Mouse (Mus musculus): Measurements from ENCODE around the gene Psd4. TPM values are rescaled to one million over a fixed set of nuclear protein-coding genes. Genes with fewer than 3 reads are reported as not detected.

Gene Psd4
- total and polyA plus RNA-seq, 2 experiments from 2014 or later = 0.36 to 2.1 TPM

- no peak overlapping the region for H3K4me2 ChIP-seq (ENCODE audit: low read depth, low read length, poor library complexity, severe bottlenecking)
- DNase-seq (ENCODE audit: low spot score) = no peak
- 83% methylated on average over 4 of the region's 4 CpGs for WGBS
- no peaks in the 10 kb centered on the region for H3K27me3 ChIP-seq (ENCODE audit: insufficient read depth, low read length)
- no peak overlapping the region for H3K27ac ChIP-seq (ENCODE audit: low read depth, low read length)
- H3K9ac ChIP-seq (replicated peaks; ENCODE audit: low read length, poor library complexity, severe bottlenecking) = no peak overlapping the region
- H3K36me3 ChIP-seq (ENCODE audit: insufficient read depth, low read length) = no peaks in the 10 kb centered on the region
- ATAC-seq (ENCODE audit: low FRiP score) = no peak
- H3K9me3 ChIP-seq (ENCODE audit: low read length) = no peaks in the 10 kb centered on the region
- TF ChIP-seq CTCF (IDR thresholded peaks at IDR 0.05) = no peak
- no peak overlapping the region for H3K4me3 ChIP-seq (ENCODE audit: low read depth, low read length)
- no peaks in the 10 kb centered on the region for H3K4me1 ChIP-seq (ENCODE audit: insufficient read depth, low read length)
These were observed 81.7 kb downstream of the Psd4 start for GRCm38 (mm10) chr2:24449111-24449510.

- Histone ChIP-seq H3K27me3 (ENCODE audit: insufficient read depth, low read length) (no peaks in the 10 kb centered on the region), H3K9ac (replicated peaks; ENCODE audit: low read length, poor library complexity, severe bottlenecking) (no peak overlapping the region), H3K4me2 (ENCODE audit: low read depth, low read length, poor library complexity, severe bottlenecking) (no peak overlapping the region), H3K27ac (ENCODE audit: low read depth, low read length) (no peak overlapping the region), H3K36me3 (ENCODE audit: insufficient read depth, low read length) (no peaks in the 10 kb centered on the region), H3K4me3 (ENCODE audit: low read depth, low read length) (no peak overlapping the region), H3K4me1 (ENCODE audit: insufficient read depth, low read length) (no peaks in the 10 kb centered on the region), H3K9me3 (ENCODE audit: low read length) (no peaks in the 10 kb centered on the region)
- DNase-seq (ENCODE audit: low spot score) = no peak
- no peak for ATAC-seq (ENCODE audit: low FRiP score)
- no peak for TF ChIP-seq CTCF (IDR thresholded peaks at IDR 0.05)
- WGBS = 83% methylated on average over 5 of the region's 5 CpGs
These were observed 85.8 kb downstream of the Psd4 start for GRCm38 (mm10) chr2:24453206-24453605.

- no peak overlapping the region for H3K4me2 ChIP-seq (ENCODE audit: low read depth, low read length, poor library complexity, severe bottlenecking)
- no peak overlapping the region for H3K27ac ChIP-seq (ENCODE audit: low read depth, low read length)
- H3K9ac ChIP-seq (replicated peaks; ENCODE audit: low read length, poor library complexity, severe bottlenecking) = no peak overlapping the region
- H3K4me3 ChIP-seq (ENCODE audit: low read depth, low read length) = no peak overlapping the region
- H3K9me3 ChIP-seq (ENCODE audit: low read length) = no peaks in the 10 kb centered on the region
- no peaks in the 10 kb centered on the region for H3K4me1 ChIP-seq (ENCODE audit: insufficient read depth, low read length)
- no peak for TF ChIP-seq CTCF (IDR thresholded peaks at IDR 0.05)
- 21% methylated on average over 1 of the region's 1 CpGs for WGBS
- no peaks in the 10 kb centered on the region for H3K27me3 ChIP-seq (ENCODE audit: insufficient read depth, low read length)
- ATAC-seq (ENCODE audit: low FRiP score) = no peak
- no peak for DNase-seq (ENCODE audit: low spot score)
- no peaks in the 10 kb centered on the region for H3K36me3 ChIP-seq (ENCODE audit: insufficient read depth, low read length)
These were observed 87.1 kb downstream of the Psd4 start for GRCm38 (mm10) chr2:24454429-24455011.

- Histone ChIP-seq H3K36me3 (ENCODE audit: insufficient read depth, low read length) (no peaks in the 10 kb centered on the region), H3K4me1 (ENCODE audit: insufficient read depth, low read length) (no peaks in the 10 kb centered on the region), H3K9me3 (ENCODE audit: low read length) (no peaks in the 10 kb centered on the region), H3K27me3 (ENCODE audit: insufficient read depth, low read length) (no peaks in the 10 kb centered on the region), H3K27ac (ENCODE audit: low read depth, low read length) (no peak overlapping the region), H3K4me2 (ENCODE audit: low read depth, low read length, poor library complexity, severe bottlenecking) (no peak overlapping the region), H3K4me3 (ENCODE audit: low read depth, low read length) (no peak overlapping the region), H3K9ac (replicated peaks; ENCODE audit: low read length, poor library complexity, severe bottlenecking) (no peak overlapping the region)
- TF ChIP-seq CTCF (IDR thresholded peaks at IDR 0.05) = no peak
- WGBS = 43% methylated on average over 6 of the region's 6 CpGs
- DNase-seq (ENCODE audit: low spot score) = no peak
- no peak for ATAC-seq (ENCODE audit: low FRiP score)
These were observed 87.9 kb downstream of the Psd4 start for GRCm38 (mm10) chr2:24455057-24455855.

- Histone ChIP-seq H3K27ac (ENCODE audit: low read depth, low read length) (no peak overlapping the region), H3K36me3 (ENCODE audit: insufficient read depth, low read length) (no peaks in the 10 kb centered on the region), H3K27me3 (ENCODE audit: insufficient read depth, low read length) (no peaks in the 10 kb centered on the region), H3K4me3 (ENCODE audit: low read depth, low read length) (no peak overlapping the region), H3K9ac (replicated peaks; ENCODE audit: low read length, poor library complexity, severe bottlenecking) (no peak overlapping the region), H3K4me1 (ENCODE audit: insufficient read depth, low read length) (no peaks in the 10 kb centered on the region), H3K4me2 (ENCODE audit: low read depth, low read length, poor library complexity, severe bottlenecking) (no peak overlapping the region), H3K9me3 (ENCODE audit: low read length) (no peaks in the 10 kb centered on the region)
- TF ChIP-seq CTCF (IDR thresholded peaks at IDR 0.05) = no peak
- WGBS = 86% methylated on average over 4 of the region's 4 CpGs
- no peak for ATAC-seq (ENCODE audit: low FRiP score)
- no peak for DNase-seq (ENCODE audit: low spot score)
These were observed 89.5 kb downstream of the Psd4 start for GRCm38 (mm10) chr2:24456841-24457240.

- no peak for DNase-seq (ENCODE audit: low spot score)
- no peak for ATAC-seq (ENCODE audit: low FRiP score)
- no peak overlapping the region for H3K9ac ChIP-seq (replicated peaks; ENCODE audit: low read length, poor library complexity, severe bottlenecking)
- no peaks in the 10 kb centered on the region for H3K36me3 ChIP-seq (ENCODE audit: insufficient read depth, low read length)
- no peaks in the 10 kb centered on the region for H3K9me3 ChIP-seq (ENCODE audit: low read length)
- H3K4me1 ChIP-seq (ENCODE audit: insufficient read depth, low read length) = no peaks in the 10 kb centered on the region
- 51% methylated on average over 9 of the region's 9 CpGs for WGBS
- H3K4me2 ChIP-seq (ENCODE audit: low read depth, low read length, poor library complexity, severe bottlenecking) = no peak overlapping the region
- TF ChIP-seq CTCF (IDR thresholded peaks at IDR 0.05) = no peak
- no peak overlapping the region for H3K4me3 ChIP-seq (ENCODE audit: low read depth, low read length)
- H3K27ac ChIP-seq (ENCODE audit: low read depth, low read length) = no peak overlapping the region
- H3K27me3 ChIP-seq (ENCODE audit: insufficient read depth, low read length) = no peaks in the 10 kb centered on the region
These were observed 92.9 kb downstream of the Psd4 start for GRCm38 (mm10) chr2:24460112-24460807.
